In genomic region chr7:16426129-16426729, GRCm38 (mm10) we compare ENCODE assay signal across 9 mouse cellular contexts. TPM values are rescaled to one million over a fixed set of nuclear protein-coding genes. Genes with fewer than 3 reads are reported as not detected.
A peak's percentile ranks its signal among the peaks of the same experiment; 100 is the strongest.
DNase-seq lines count a peak whose midpoint lies in the region; ATAC-seq and TF ChIP-seq lines count a peak whose summit lies in the region.
"Had no signal": no experiment of that assay in that cellular context is flagged by ENCODE, and none has a peak within 500 bp of the region (broad histone marks: within the 10 kb centered on the region; RNA-seq: fewer than 3 reads in every experiment).

No protein-coding gene starts in this region.

- no peak overlapping the region for H3K4me3 ChIP-seq in MEL (ENCODE audit: control insufficient read depth in 1 of 2, insufficient read depth in 1 of 2, low read depth in 2 of 2, low read length in 2 of 2)
- H3K4me3 ChIP-seq in cerebellum, adult 2 months (replicated peaks; ENCODE audit: insufficient read depth, low read depth, low read length) = no peak overlapping the region
- no peak overlapping the region for H3K4me3 ChIP-seq in hindbrain, embryonic 14.5 days (replicated peaks; ENCODE audit: low read length)
- H3K4me3 ChIP-seq: embryonic facial prominence, embryonic 15.5 days had no signal

- DNase-seq in MEL (ENCODE audit: low read depth, low spot score) = peak; percentile 41
- peak; percentile 76 to 79 for DNase-seq in cerebellum, adult 2 months
- DNase-seq in hindbrain, embryonic 14.5 days (ENCODE audit: low spot score) = peak; percentile 38
- peak; percentile 64 to 78 for DNase-seq in left cerebral cortex, adult 18-20 months (ENCODE audit: low spot score in 2 of 2)
- DNase-seq in lung, postnatal 4 days = peak; percentile 83 to 88
- peak; percentile 67 to 75 for DNase-seq in right cerebral cortex, adult 2 months (ENCODE audit: low spot score in 2 of 2)
- DNase-seq in urinary bladder, adult 2 months (ENCODE audit: low spot score) = peak; percentile 69

- H3K9ac ChIP-seq in MEL (ENCODE audit: control insufficient read depth, low read depth, low read length, poor library complexity, severe bottlenecking) = no peak overlapping the region
- no peak overlapping the region for H3K9ac ChIP-seq in hindbrain, embryonic 14.5 days
- H3K9ac ChIP-seq: embryonic facial prominence, embryonic 15.5 days had no signal

- H3K27ac ChIP-seq in MEL (ENCODE audit: control insufficient read depth, low read depth, low read length) = no peak overlapping the region
- no peak overlapping the region for H3K27ac ChIP-seq in cerebellum, adult 2 months (ENCODE audit: insufficient read depth, low read length)
- no peak overlapping the region for H3K27ac ChIP-seq in hindbrain, embryonic 14.5 days
- H3K27ac ChIP-seq: embryonic facial prominence, embryonic 15.5 days had no signal

- no peaks in the 10 kb centered on the region for H3K27me3 ChIP-seq in MEL (ENCODE audit: control insufficient read depth in 1 of 2, insufficient read depth in 2 of 2, low read length in 2 of 2)
- no peaks in the 10 kb centered on the region for H3K27me3 ChIP-seq in cerebellum, adult 2 months (ENCODE audit: control insufficient read depth, insufficient read depth, low read length)
- no peaks in the 10 kb centered on the region for H3K27me3 ChIP-seq in hindbrain, embryonic 14.5 days (ENCODE audit: control insufficient read depth, insufficient read depth, low read length)
- H3K27me3 ChIP-seq: embryonic facial prominence, embryonic 15.5 days had no signal

- WGBS in cerebellum, adult 2 months = 48% methylated on average over 4 of the region's 4 CpGs
- 53% methylated on average over 4 of the region's 4 CpGs for WGBS in hindbrain, embryonic 14.5 days

- TF ChIP-seq CTCF in MEL (IDR thresholded peaks at IDR 0.05 in 2 of 3, conservative IDR thresholded peaks at IDR 0.05 in 1 of 3; ENCODE audit: control insufficient read depth in 1 of 3, insufficient read depth in 1 of 3, low read depth in 2 of 3, low read length in 3 of 3, poor library complexity in 1 of 3, severe bottlenecking in 1 of 3) = peak; percentile 59 to 85 (median 70)
- peak; percentile 84 for TF ChIP-seq CTCF in cerebellum, adult 2 months (IDR thresholded peaks at IDR 0.05; ENCODE audit: borderline replicate concordance, insufficient read depth, low read depth, low read length)

- H3K9me3 ChIP-seq in MEL (replicated peaks; ENCODE audit: insufficient read depth, low read length) = no peaks in the 10 kb centered on the region
- no peaks in the 10 kb centered on the region for H3K9me3 ChIP-seq in hindbrain, embryonic 14.5 days (ENCODE audit: control insufficient read depth, low read length)
- H3K9me3 ChIP-seq: embryonic facial prominence, embryonic 15.5 days had no signal

- ATAC-seq in frontal cortex, adult (ENCODE audit: low TSS enrichment) = peak; percentile 57; the same call in 1 of the 2 replicates
- ATAC-seq in hindbrain, embryonic 14.5 days (ENCODE audit: low FRiP score) = peak; percentile 61; the same call in 1 of the 2 replicates

- H3K4me2 ChIP-seq in hindbrain, embryonic 14.5 days (replicated peaks) = no peak overlapping the region
- H3K4me2 ChIP-seq: embryonic facial prominence, embryonic 15.5 days had no signal

- peaks cover 0 to 23% of the 10 kb centered on the region in 2 experiments; a peak in 2 of 4 replicates for H3K36me3 ChIP-seq in MEL (ENCODE audit: control insufficient read depth in 1 of 2, insufficient read depth in 2 of 2, low read length in 2 of 2)
- H3K36me3 ChIP-seq in hindbrain, embryonic 14.5 days (replicated peaks; ENCODE audit: control insufficient read depth, insufficient read depth) = peaks cover 100% of the 10 kb centered on the region

- H3K4me1 ChIP-seq in MEL (ENCODE audit: control insufficient read depth in 1 of 2, insufficient read depth in 2 of 2, low read length in 2 of 2) = no peaks in the 10 kb centered on the region
- no peaks in the 10 kb centered on the region for H3K4me1 ChIP-seq in cerebellum, adult 2 months (ENCODE audit: control insufficient read depth, insufficient read depth, low read length)
- H3K4me1 ChIP-seq in hindbrain, embryonic 14.5 days (replicated peaks; ENCODE audit: control insufficient read depth, insufficient read depth, low read length) = no peaks in the 10 kb centered on the region
- H3K4me1 ChIP-seq: embryonic facial prominence, embryonic 15.5 days had no signal

- TF ChIP-seq EP300 in MEL (IDR thresholded peaks at IDR 0.05; ENCODE audit: low read depth in 1 of 2, low read length in 2 of 2) = no peak

- peak; percentile 54 for TF ChIP-seq RAD21 in MEL (IDR thresholded peaks at IDR 0.05; ENCODE audit: low read depth, low read length)

- H3K79me2 ChIP-seq in MEL (ENCODE audit: control insufficient read depth, insufficient read depth, low read length, poor library complexity) = no peaks in the 10 kb centered on the region

- no peak for TF ChIP-seq POLR2A in MEL (IDR thresholded peaks at IDR 0.05; ENCODE audit: control insufficient read depth in 1 of 2, insufficient read depth in 1 of 2, low read depth in 1 of 2, low read length in 2 of 2, poor library complexity in 1 of 2)
- TF ChIP-seq POLR2A in cerebellum, adult 2 months (IDR thresholded peaks at IDR 0.05; ENCODE audit: borderline replicate concordance, insufficient read depth, low read length) = no peak

TF ChIP-seq in MEL, 35 proteins besides CTCF, POLR2A, EP300 and RAD21:
- TF ChIP-seq ZC3H11A (IDR thresholded peaks at IDR 0.05; ENCODE audit: low read depth, low read length) (peak; percentile 57), TAL1 (IDR thresholded peaks at IDR 0.05; ENCODE audit: low read length) (no peak), SMC3 (IDR thresholded peaks at IDR 0.05; ENCODE audit: low read depth, low read length) (peak; percentile 74)

RNA-seq across cellular contexts. Expression of gene Zc3h4, which starts 25.5 kb away (rescaled TPM):
- 32.2 and 32.9 TPM in 2 replicates for total RNA-seq in MEL (2012; rRNA removed)
- 10 to 100 TPM; 59.4 to 71.8 TPM for polyA plus RNA-seq in MEL (2012; ENCODE audit: insufficient read depth in 1 of 2, insufficient read length in 2 of 2, low read depth in 1 of 2, low replicate concordance in 2 of 2, missing spikeins in 1 of 2)
- 42.0 and 50.2 TPM in 2 replicates for polyA plus RNA-seq in cerebellum, adult 2 months (2012; rRNA removed)
- 14.4 and 17.0 TPM in 2 replicates for polyA plus RNA-seq in hindbrain, embryonic 14.5 days (2014; fragmentation: Nextera tagmentation; extraction: Ambion mirVana)
- total RNA-seq in left cerebral cortex, adult 18-20 months (2021) = 10 to 100 TPM; 52.7 to 60.7 TPM
- 23.2 and 29.9 TPM in 2 replicates for polyA plus RNA-seq in urinary bladder, adult 2 months (2012; rRNA removed)

RNA-seq across cellular contexts. Expression of gene Tmem160, which starts 26.4 kb away (rescaled TPM):
- 90.1 and 90.8 TPM in 2 replicates for total RNA-seq in MEL (2012; rRNA removed)
- 10 to 100 TPM in 1 of 2 experiments, not detected in 1; 73.3 TPM for polyA plus RNA-seq in MEL (2012; ENCODE audit: insufficient read depth in 1 of 2, insufficient read length in 2 of 2, low read depth in 1 of 2, low replicate concordance in 2 of 2, missing spikeins in 1 of 2)
- polyA plus RNA-seq in cerebellum, adult 2 months (2012; rRNA removed) = 89.6 and 98.6 TPM in 2 replicates
- polyA plus RNA-seq in hindbrain, embryonic 14.5 days (2014; fragmentation: Nextera tagmentation; extraction: Ambion mirVana) = 64.3 and 75.4 TPM in 2 replicates
- total RNA-seq in left cerebral cortex, adult 18-20 months (2021) = 10 to 100 TPM; 75.9 to 81.5 TPM
- 59.4 and 67.6 TPM in 2 replicates for polyA plus RNA-seq in urinary bladder, adult 2 months (2012; rRNA removed)

RNA-seq across cellular contexts. Expression of gene Sae1, which starts 38.6 kb away (rescaled TPM):
- 182 and 187 TPM in 2 replicates for total RNA-seq in MEL (2012; rRNA removed)
- polyA plus RNA-seq in MEL (2012; ENCODE audit: insufficient read depth in 1 of 2, insufficient read length in 2 of 2, low read depth in 1 of 2, low replicate concordance in 2 of 2, missing spikeins in 1 of 2) = 100 to 1,000 TPM in 1 of 2 experiments, not detected in 1; 287 TPM
- 78.2 and 84.0 TPM in 2 replicates for polyA plus RNA-seq in cerebellum, adult 2 months (2012; rRNA removed)
- polyA plus RNA-seq in hindbrain, embryonic 14.5 days (2014; fragmentation: Nextera tagmentation; extraction: Ambion mirVana) = 224 and 245 TPM in 2 replicates
- 100 to 1,000 TPM; 114 to 119 TPM for total RNA-seq in left cerebral cortex, adult 18-20 months (2021)
- 82.4 and 93.7 TPM in 2 replicates for polyA plus RNA-seq in urinary bladder, adult 2 months (2012; rRNA removed)

RNA-seq across cellular contexts. Expression of gene Npas1, which starts 51.3 kb away (rescaled TPM):
- total RNA-seq in MEL (2012; rRNA removed) = 0.08 and 0.16 TPM in 2 replicates
- 1 to 10 TPM in 1 of 2 experiments, not detected in 1; 1.3 TPM for polyA plus RNA-seq in MEL (2012; ENCODE audit: insufficient read depth in 1 of 2, insufficient read length in 2 of 2, low read depth in 1 of 2, low replicate concordance in 2 of 2, missing spikeins in 1 of 2)
- 3.7 and 6.0 TPM in 2 replicates for polyA plus RNA-seq in cerebellum, adult 2 months (2012; rRNA removed)
- 2.2 and 4.4 TPM in 2 replicates for polyA plus RNA-seq in hindbrain, embryonic 14.5 days (2014; fragmentation: Nextera tagmentation; extraction: Ambion mirVana)
- total RNA-seq in left cerebral cortex, adult 18-20 months (2021) = 10 to 100 TPM; 10.0 to 11.9 TPM
- polyA plus RNA-seq in urinary bladder, adult 2 months (2012; rRNA removed) = 0.10 TPM in 1 of 2 replicates, not detected in the other
